Mouse (Mus musculus): ENCODE measurements around the gene Gpr1. TPM values are rescaled to one million over a fixed set of nuclear protein-coding genes. Genes with fewer than 3 reads are reported as not detected.

Gene Gpr1
- polyA plus RNA-seq, 1 experiment from 2014 or later: 0.41 TPM

DNA sequence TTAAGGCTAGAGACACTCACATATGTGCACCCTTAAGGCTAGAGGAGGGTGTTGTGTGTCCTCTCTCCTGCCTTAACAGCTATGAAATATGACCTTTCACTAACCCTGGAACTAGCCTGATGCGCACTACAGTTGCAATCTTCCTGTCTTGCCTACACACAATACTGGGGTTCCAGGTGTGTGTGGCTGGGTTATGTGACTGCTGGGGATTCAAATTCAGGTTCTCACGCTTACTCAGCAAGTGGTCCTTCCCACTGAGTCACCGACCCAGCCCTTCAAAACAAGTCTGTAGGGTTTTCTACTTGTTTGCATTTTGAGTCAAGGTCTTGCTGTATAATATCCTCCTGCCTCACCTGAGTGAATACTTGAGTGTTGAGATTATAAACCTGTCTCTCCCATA, 79.8 kb downstream of the Gpr1 start:
- Histone ChIP-seq H3K9ac (ENCODE audit: low read length) (no peak overlapping the region), H3K27me3 (ENCODE audit: control insufficient read depth, insufficient read depth, low read length) (no peaks in the 10 kb centered on the region), H3K36me3 (ENCODE audit: control insufficient read depth, insufficient read depth, low read length) (no peaks in the 10 kb centered on the region; the same call in 1 of the 2 replicates), H3K4me2 (ENCODE audit: low read depth) (no peak overlapping the region), H3K9me3 (ENCODE audit: control insufficient read depth, low read length) (no peaks in the 10 kb centered on the region), H3K27ac (ENCODE audit: low read depth, low read length) (no peak overlapping the region), H3K4me3 (ENCODE audit: low read depth, low read length) (no peak overlapping the region), H3K4me1 (ENCODE audit: control insufficient read depth, insufficient read depth, low read length) (no peaks in the 10 kb centered on the region)
- WGBS: 77% methylated on average over 3 of the region's 3 CpGs
- DNase-seq (ENCODE audit: low spot score) (no peak), ATAC-seq (ENCODE audit: insufficient read depth, low FRiP score, low TSS enrichment) (no peak)

Small RNA genes within 50 kb of the gene (microRNA-seq; reads per million reads assigned to microRNA genes)
- gene Gm24557: not detected
- gene Gm27512: not detected

Other genes starting within 250 kb of the Gpr1 start
- gene Ino80d, start 99.9 kb downstream of the Gpr1 start, polyA plus RNA-seq (2014; fragmentation: Nextera tagmentation; extraction: Ambion mirVana): 6.8 and 7.8 TPM in 2 replicates
- 550 and 557 TPM in 2 replicates for gene Eef1b2, start 37.7 kb downstream of the Gpr1 start, polyA plus RNA-seq (2014; fragmentation: Nextera tagmentation; extraction: Ambion mirVana)
- 153 and 159 TPM in 2 replicates for gene Ndufs1, start 37.7 kb downstream of the Gpr1 start, polyA plus RNA-seq (2014; fragmentation: Nextera tagmentation; extraction: Ambion mirVana)
- 10.8 and 12.2 TPM in 2 replicates for gene Zdbf2, start 58.7 kb upstream of the Gpr1 start, polyA plus RNA-seq (2014; fragmentation: Nextera tagmentation; extraction: Ambion mirVana)
- 5.5 and 6.5 TPM in 2 replicates for gene Adam23, start 231.3 kb upstream of the Gpr1 start, polyA plus RNA-seq (2014; fragmentation: Nextera tagmentation; extraction: Ambion mirVana)